Mouse (Mus musculus): Measurements from ENCODE around the gene Mkln1. TPM values are rescaled to one million over a fixed set of nuclear protein-coding genes. Genes with fewer than 3 reads are reported as not detected.

Mkln1 gene
- polyA plus RNA-seq, 1 experiment: 96.3 TPM

DNA sequence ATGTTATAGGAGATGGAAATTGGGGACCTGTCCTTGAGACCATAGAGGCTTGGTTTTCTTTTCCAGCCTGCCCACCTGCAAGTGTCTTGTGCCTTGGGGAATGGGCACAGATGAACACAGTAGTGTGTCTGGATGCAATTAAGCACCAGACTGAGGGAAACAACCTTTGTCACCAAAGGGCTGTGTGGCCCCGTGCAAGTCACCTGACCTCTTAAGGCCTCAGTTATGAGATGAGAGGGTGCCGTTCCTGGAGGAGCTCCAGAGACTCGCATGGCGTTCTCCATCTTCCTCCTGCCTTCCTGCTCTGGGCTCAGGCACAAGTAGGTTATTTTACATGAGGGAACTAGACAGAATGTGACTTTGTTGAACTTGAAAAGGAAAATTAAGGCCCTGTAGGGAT, 123.9 kb downstream of the Mkln1 start:
- no peak for TF ChIP-seq POLR2A (IDR thresholded peaks at IDR 0.05; ENCODE audit: borderline replicate concordance, control insufficient read depth, low read depth, low read length)
- peaks cover 3% of the 10 kb centered on the region for H3K4me1 ChIP-seq (ENCODE audit: control insufficient read depth, insufficient read depth, low read length)
- no peak overlapping the region for H3K4me3 ChIP-seq (replicated peaks; ENCODE audit: control insufficient read depth, low read depth, low read length)
- WGBS: 81% methylated on average over 4 of the region's 4 CpGs
- no peak overlapping the region for H3K27ac ChIP-seq (ENCODE audit: control insufficient read depth, insufficient read depth, low read depth, low read length, poor library complexity)

DNA sequence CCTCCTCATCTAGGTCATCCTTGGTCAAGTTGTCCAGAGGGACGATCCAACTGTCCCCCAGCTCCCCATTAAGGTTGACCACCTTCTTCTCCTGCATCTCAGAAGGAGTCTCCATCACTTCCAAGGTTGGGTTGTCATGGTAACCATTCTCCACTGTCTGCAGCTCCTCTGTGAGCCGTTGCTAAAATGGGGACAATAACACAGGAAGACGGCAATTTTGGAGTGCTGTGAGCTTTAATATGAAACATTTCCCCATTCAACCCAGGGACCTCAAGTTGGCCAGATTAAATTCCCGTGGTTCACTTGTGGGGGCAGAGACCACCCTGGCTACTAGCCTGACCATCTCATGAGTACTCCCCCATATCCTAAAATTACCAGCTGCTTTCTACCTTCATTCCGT, 124.5 kb downstream of the Mkln1 start:
- peaks cover 3% of the 10 kb centered on the region for H3K4me1 ChIP-seq (ENCODE audit: control insufficient read depth, insufficient read depth, low read length)
- no peak overlapping the region for H3K4me3 ChIP-seq (replicated peaks; ENCODE audit: control insufficient read depth, low read depth, low read length)
- no peak overlapping the region for H3K27ac ChIP-seq (ENCODE audit: control insufficient read depth, insufficient read depth, low read depth, low read length, poor library complexity)
- 80% methylated on average over 5 of the region's 5 CpGs for WGBS
- TF ChIP-seq POLR2A (IDR thresholded peaks at IDR 0.05; ENCODE audit: borderline replicate concordance, control insufficient read depth, low read depth, low read length) (no peak), CTCF (IDR thresholded peaks at IDR 0.05; ENCODE audit: control insufficient read depth, insufficient read depth, low read length) (no peak)

DNA sequence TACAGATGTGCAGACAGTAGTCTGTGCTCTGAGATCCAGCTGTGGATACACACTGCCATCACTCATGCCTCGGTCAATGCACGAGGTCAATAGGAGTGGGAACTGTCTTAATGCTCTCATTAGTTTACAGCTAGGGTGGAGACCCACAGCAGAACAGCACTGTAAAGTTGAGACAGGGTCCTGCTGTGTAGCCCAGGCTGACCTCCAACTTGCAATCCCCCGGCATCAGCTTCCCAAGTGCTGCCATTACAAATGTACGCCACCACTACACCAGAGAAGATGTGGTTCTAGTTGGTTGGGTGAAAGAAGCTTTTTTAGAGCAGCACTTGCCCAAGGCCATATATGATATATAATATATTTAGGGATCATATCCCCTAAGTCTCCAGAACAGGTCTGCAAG, 125.1 kb downstream of the Mkln1 start:
- WGBS: 93% methylated on average over 4 of the region's 4 CpGs
- no peak for TF ChIP-seq POLR2A (IDR thresholded peaks at IDR 0.05; ENCODE audit: borderline replicate concordance, control insufficient read depth, low read depth, low read length)
- no peak for TF ChIP-seq CTCF (IDR thresholded peaks at IDR 0.05; ENCODE audit: control insufficient read depth, insufficient read depth, low read length)

DNA sequence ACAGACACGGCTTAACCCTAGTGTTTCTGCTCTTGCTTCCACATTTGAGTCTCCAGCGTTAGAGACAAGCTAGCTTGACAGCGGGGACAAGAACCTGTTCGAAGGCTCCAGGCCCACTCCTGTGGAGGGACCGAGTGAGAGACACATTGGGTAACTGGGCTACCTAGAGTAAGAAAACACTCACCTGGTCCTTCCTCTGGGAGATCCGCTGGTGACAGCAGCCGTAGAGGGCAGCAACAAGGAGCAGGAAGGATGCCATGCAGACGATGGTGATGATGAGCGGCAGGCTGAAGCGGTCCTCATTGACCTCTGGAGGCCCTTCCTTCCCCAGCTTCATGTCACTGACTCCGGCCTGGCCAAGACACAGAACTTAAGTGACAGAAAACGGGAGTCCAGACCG, 125.6 kb downstream of the Mkln1 start:
- WGBS: 86% methylated on average over 13 of the region's 13 CpGs
- Histone ChIP-seq H3K4me3 (replicated peaks; ENCODE audit: control insufficient read depth, low read depth, low read length) (no peak overlapping the region), H3K27ac (ENCODE audit: control insufficient read depth, insufficient read depth, low read depth, low read length, poor library complexity) (no peak overlapping the region), H3K4me1 (ENCODE audit: control insufficient read depth, insufficient read depth, low read length) (peaks cover 3% of the 10 kb centered on the region)
- TF ChIP-seq CTCF (IDR thresholded peaks at IDR 0.05; ENCODE audit: control insufficient read depth, insufficient read depth, low read length) (no peak), POLR2A (IDR thresholded peaks at IDR 0.05; ENCODE audit: borderline replicate concordance, control insufficient read depth, low read depth, low read length) (no peak)

More for the DNA sequence above, 125.1 kb downstream of the Mkln1 start:
- Histone ChIP-seq H3K4me3 (replicated peaks; ENCODE audit: control insufficient read depth, low read depth, low read length) (no peak overlapping the region), H3K4me1 (ENCODE audit: control insufficient read depth, insufficient read depth, low read length) (peaks cover 3% of the 10 kb centered on the region), H3K27ac (ENCODE audit: control insufficient read depth, insufficient read depth, low read depth, low read length, poor library complexity) (no peak overlapping the region)

DNA sequence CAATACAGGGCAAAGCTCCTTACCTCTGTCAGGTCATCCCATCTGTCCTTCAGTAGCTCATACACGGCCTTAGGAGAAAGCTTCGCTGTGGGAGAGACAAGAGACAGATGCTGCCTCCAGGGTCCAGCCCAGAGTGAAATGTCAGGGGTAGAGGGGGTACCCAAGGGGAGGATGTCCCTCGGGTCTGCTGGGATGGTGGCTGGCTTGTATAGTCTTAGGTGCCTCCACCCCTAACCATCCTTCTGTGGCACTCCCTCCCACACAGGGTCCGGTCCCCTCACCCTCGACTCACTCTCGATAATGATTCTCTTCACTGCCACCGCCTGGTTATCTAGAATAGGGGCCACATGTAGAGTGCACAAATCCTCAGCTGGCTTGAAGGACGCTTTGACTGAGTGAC, 126.1 kb downstream of the Mkln1 start:
- whole genome bisulfite sequencing: 82% methylated on average over 8 of the region's 8 CpGs
- TF ChIP-seq POLR2A (IDR thresholded peaks at IDR 0.05; ENCODE audit: borderline replicate concordance, control insufficient read depth, low read depth, low read length) (no peak), CTCF (IDR thresholded peaks at IDR 0.05; ENCODE audit: control insufficient read depth, insufficient read depth, low read length) (no peak)

DNA sequence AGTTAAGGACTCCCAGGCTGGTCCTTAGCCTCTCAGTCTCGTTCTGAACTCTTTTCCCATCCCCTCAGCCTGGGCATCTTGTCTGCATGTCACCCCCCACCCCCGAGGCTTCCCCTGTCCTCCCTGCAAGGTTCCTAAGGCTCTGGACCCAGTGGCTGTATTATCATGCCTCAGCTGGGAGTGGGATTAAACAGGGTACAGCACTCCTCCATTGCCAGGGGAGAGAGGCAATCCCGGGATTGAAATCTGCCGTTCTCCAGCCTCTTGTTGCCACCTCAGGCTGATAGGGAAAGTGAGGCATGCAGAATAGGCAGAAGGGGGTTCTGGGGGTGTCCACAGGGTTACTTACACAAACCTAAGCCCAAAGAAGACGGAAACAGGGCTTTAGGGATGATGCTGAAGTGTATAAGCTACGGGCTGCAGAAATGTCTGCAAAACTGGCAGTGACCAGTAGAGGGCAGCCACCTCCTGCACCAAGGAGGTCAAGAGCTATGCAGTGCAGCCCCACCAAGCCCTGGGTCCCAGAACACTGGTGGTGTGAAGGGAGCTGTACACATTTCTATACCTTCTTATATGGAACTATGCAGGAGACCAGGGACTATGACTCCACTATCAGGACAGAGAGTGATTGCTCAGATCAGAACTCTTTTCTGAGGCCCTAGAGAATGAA, 126.8 kb downstream of the Mkln1 start:
- Histone ChIP-seq H3K4me1 (ENCODE audit: control insufficient read depth, insufficient read depth, low read length) (no peaks in the 10 kb centered on the region), H3K27ac (ENCODE audit: control insufficient read depth, insufficient read depth, low read depth, low read length, poor library complexity) (no peak overlapping the region), H3K4me3 (replicated peaks; ENCODE audit: control insufficient read depth, low read depth, low read length) (no peak overlapping the region)
- 61% methylated on average over 6 of the region's 6 CpGs for WGBS
- TF ChIP-seq POLR2A (IDR thresholded peaks at IDR 0.05; ENCODE audit: borderline replicate concordance, control insufficient read depth, low read depth, low read length) (no peak), CTCF (IDR thresholded peaks at IDR 0.05; ENCODE audit: control insufficient read depth, insufficient read depth, low read length) (peak; percentile 82)

More for the DNA sequence above, 126.1 kb downstream of the Mkln1 start:
- peaks cover 3% of the 10 kb centered on the region for H3K4me1 ChIP-seq (ENCODE audit: control insufficient read depth, insufficient read depth, low read length)
- H3K4me3 ChIP-seq (replicated peaks; ENCODE audit: control insufficient read depth, low read depth, low read length): no peak overlapping the region
- H3K27ac ChIP-seq (ENCODE audit: control insufficient read depth, insufficient read depth, low read depth, low read length, poor library complexity): no peak overlapping the region

DNA sequence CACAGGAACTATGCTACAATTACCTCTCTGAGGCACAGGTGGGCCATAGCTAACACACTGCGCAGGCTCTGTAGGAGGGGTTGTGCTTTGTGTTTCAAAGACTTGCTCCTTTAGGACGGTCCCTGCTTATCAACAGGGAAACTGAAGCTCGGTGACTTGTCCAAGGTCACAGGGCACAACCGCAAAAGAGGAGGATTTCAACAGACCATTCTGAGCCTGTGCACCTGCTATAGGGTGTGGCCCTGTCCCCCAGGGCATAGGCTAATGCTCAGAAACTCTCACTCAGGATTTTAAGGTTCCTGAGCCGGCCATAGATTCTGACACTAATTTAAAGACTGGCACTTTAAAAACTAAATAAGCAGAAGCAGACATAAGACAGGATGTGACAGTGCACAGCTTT, 128.4 kb downstream of the Mkln1 start:
- Histone ChIP-seq H3K4me3 (replicated peaks; ENCODE audit: control insufficient read depth, low read depth, low read length) (no peak overlapping the region), H3K4me1 (ENCODE audit: control insufficient read depth, insufficient read depth, low read length) (no peaks in the 10 kb centered on the region), H3K27ac (ENCODE audit: control insufficient read depth, insufficient read depth, low read depth, low read length, poor library complexity) (no peak overlapping the region)
- TF ChIP-seq POLR2A (IDR thresholded peaks at IDR 0.05; ENCODE audit: borderline replicate concordance, control insufficient read depth, low read depth, low read length) (no peak), CTCF (IDR thresholded peaks at IDR 0.05; ENCODE audit: control insufficient read depth, insufficient read depth, low read length) (no peak)
- 76% methylated on average over 5 of the region's 5 CpGs for WGBS

DNA sequence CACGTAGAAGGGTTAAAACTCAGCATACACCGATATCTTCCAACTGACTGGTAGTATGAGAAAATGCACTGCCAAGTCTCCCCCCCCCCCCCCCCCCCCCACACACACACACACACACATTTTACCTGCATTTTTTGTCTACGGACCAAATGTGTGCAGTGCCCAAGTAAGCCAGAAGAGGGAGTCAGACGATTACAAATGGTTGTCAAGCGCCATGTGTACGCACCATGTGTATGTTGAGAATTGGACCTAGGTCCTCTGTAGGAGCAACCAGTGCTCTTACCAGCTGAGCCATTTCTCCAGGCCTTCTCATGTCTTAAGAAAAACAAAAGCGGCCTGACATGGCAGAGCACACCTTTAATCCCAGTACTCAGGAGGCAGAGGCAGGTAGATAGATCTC, 129.4 kb downstream of the Mkln1 start:
- no peak overlapping the region for H3K4me3 ChIP-seq (replicated peaks; ENCODE audit: control insufficient read depth, low read depth, low read length)
- TF ChIP-seq POLR2A (IDR thresholded peaks at IDR 0.05; ENCODE audit: borderline replicate concordance, control insufficient read depth, low read depth, low read length): no peak
- TF ChIP-seq CTCF (IDR thresholded peaks at IDR 0.05; ENCODE audit: control insufficient read depth, insufficient read depth, low read length): no peak
- 52% methylated on average over 7 of the region's 7 CpGs for WGBS
- no peak overlapping the region for H3K27ac ChIP-seq (ENCODE audit: control insufficient read depth, insufficient read depth, low read depth, low read length, poor library complexity)
- no peaks in the 10 kb centered on the region for H3K4me1 ChIP-seq (ENCODE audit: control insufficient read depth, insufficient read depth, low read length)

DNA sequence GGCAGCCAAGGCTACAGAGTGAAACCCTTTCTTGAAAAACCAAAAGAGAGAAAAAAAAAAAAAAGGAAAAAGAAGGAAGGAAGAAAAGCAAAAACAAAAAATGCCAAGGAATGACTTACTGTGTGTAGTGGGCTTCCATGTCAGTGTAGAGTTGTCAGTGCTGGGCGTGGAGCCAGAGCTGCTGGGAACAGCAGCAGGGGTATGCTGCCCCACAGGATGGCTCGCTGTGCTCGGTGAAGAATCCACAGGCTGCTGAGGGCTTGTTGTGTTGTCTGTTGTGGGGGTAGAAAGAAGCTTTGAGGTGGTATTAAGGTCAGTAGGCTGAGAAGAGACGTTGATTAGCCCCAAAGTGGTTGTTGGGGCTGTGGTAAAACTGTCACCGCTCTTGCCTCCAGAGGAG, 129.8 kb downstream of the Mkln1 start:
- TF ChIP-seq POLR2A (IDR thresholded peaks at IDR 0.05; ENCODE audit: borderline replicate concordance, control insufficient read depth, low read depth, low read length): no peak
- TF ChIP-seq CTCF (IDR thresholded peaks at IDR 0.05; ENCODE audit: control insufficient read depth, insufficient read depth, low read length): no peak
- Histone ChIP-seq H3K4me3 (replicated peaks; ENCODE audit: control insufficient read depth, low read depth, low read length) (no peak overlapping the region), H3K4me1 (ENCODE audit: control insufficient read depth, insufficient read depth, low read length) (no peaks in the 10 kb centered on the region), H3K27ac (ENCODE audit: control insufficient read depth, insufficient read depth, low read depth, low read length, poor library complexity) (no peak overlapping the region)
- 82% methylated on average over 5 of the region's 5 CpGs for whole genome bisulfite sequencing

Data from bone marrow, adult 2 months (tissue).